25 mouse cellular contexts compared by ENCODE assay signal in the genomic region with DNA sequence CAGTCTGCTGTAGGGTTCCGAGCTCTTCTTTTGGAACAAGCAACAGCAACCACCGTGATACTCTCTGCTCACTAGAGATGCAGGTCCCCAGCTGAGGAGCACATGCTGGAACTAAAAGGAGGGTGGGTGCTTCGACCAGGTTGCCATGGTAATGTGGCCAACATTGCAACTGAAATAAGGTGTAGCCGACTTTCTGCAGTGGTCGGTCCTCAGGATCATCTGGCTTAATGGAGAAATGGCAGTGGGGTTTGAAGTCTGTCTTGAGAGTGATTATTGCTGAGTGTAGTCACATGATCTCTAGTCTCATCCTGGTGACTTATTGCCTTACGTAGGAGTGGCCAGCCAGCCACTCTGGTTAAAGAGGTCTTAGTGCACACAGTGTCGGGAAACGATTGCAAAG. TPM values are rescaled to one million over a fixed set of nuclear protein-coding genes. Genes with fewer than 3 reads are reported as not detected.
DNase-seq lines count a peak whose midpoint lies in the region; ATAC-seq and TF ChIP-seq lines count a peak whose summit lies in the region.
"Had no signal": no experiment of that assay in that cellular context is flagged by ENCODE, and none has a peak within 500 bp of the region (broad histone marks: within the 10 kb centered on the region; RNA-seq: fewer than 3 reads in every experiment).

No protein-coding gene starts in this region.

- no peaks in the 10 kb centered on the region for H3K9me3 ChIP-seq in intestine, embryonic 16.5 days (ENCODE audit: control insufficient read depth, low read length)
- H3K9me3 ChIP-seq in intestine, embryonic 15.5 days, result no peaks in the 10 kb centered on the region
- no peaks in the 10 kb centered on the region for H3K9me3 ChIP-seq in liver, embryonic 14.5 days (ENCODE audit: control insufficient read depth, low read length)
- H3K9me3 ChIP-seq in liver, embryonic 11.5 days (ENCODE audit: control insufficient read depth, low read length), result no peaks in the 10 kb centered on the region
- H3K9me3 ChIP-seq in G1E (replicated peaks), result no peaks in the 10 kb centered on the region
- no peaks in the 10 kb centered on the region for H3K9me3 ChIP-seq in MEL (replicated peaks; ENCODE audit: insufficient read depth, low read length)
- no peaks in the 10 kb centered on the region for H3K9me3 ChIP-seq in hindbrain, embryonic 11.5 days (ENCODE audit: control insufficient read depth, low read length)
- H3K9me3 ChIP-seq: embryonic facial prominence, embryonic 13.5 days; embryonic facial prominence, embryonic 15.5 days; forebrain, embryonic 10.5 days; forebrain, embryonic 12.5 days had no signal

- no peak; a peak in 1 of 4 replicates for TF ChIP-seq POLR2A in MEL (IDR thresholded peaks at IDR 0.05; ENCODE audit: control insufficient read depth in 1 of 2, insufficient read depth in 1 of 2, low read depth in 1 of 2, low read length in 2 of 2, poor library complexity in 1 of 2)

- no peak for TF ChIP-seq CTCF in liver, embryonic 14.5 days (IDR thresholded peaks at IDR 0.05; ENCODE audit: low read depth)
- TF ChIP-seq CTCF in G1E (IDR thresholded peaks at IDR 0.05; ENCODE audit: low read depth, low read length), result no peak
- TF ChIP-seq CTCF in MEL (IDR thresholded peaks at IDR 0.05 in 2 of 3, conservative IDR thresholded peaks at IDR 0.05 in 1 of 3; ENCODE audit: control insufficient read depth in 1 of 3, insufficient read depth in 1 of 3, low read depth in 2 of 3, low read length in 3 of 3, poor library complexity in 1 of 3, severe bottlenecking in 1 of 3), result no peak

- no peak overlapping the region for H3K9ac ChIP-seq in intestine, embryonic 16.5 days (ENCODE audit: low read depth, low read length)
- H3K9ac ChIP-seq in intestine, embryonic 15.5 days, result no peak overlapping the region
- H3K9ac ChIP-seq in liver, embryonic 14.5 days (replicated peaks), result no peak overlapping the region
- no peak overlapping the region for H3K9ac ChIP-seq in liver, embryonic 11.5 days (ENCODE audit: low read depth, low read length)
- H3K9ac ChIP-seq in MEL (ENCODE audit: control insufficient read depth, low read depth, low read length, poor library complexity, severe bottlenecking), result no peak overlapping the region
- no peak overlapping the region for H3K9ac ChIP-seq in hindbrain, embryonic 11.5 days (ENCODE audit: low read depth, low read length)
- H3K9ac ChIP-seq: embryonic facial prominence, embryonic 13.5 days; embryonic facial prominence, embryonic 15.5 days; forebrain, embryonic 12.5 days had no signal

- no peaks in the 10 kb centered on the region for H3K79me2 ChIP-seq in MEL (ENCODE audit: control insufficient read depth, insufficient read depth, low read length, poor library complexity)

- no peak for TF ChIP-seq RAD21 in MEL (IDR thresholded peaks at IDR 0.05; ENCODE audit: low read depth, low read length)

- H3K27me3 ChIP-seq in intestine, embryonic 16.5 days (replicated peaks; ENCODE audit: control insufficient read depth, insufficient read depth, low read length), result no peaks in the 10 kb centered on the region
- no peaks in the 10 kb centered on the region for H3K27me3 ChIP-seq in intestine, embryonic 15.5 days (replicated peaks)
- H3K27me3 ChIP-seq in liver, embryonic 14.5 days (ENCODE audit: control insufficient read depth, insufficient read depth, low read length), result no peaks in the 10 kb centered on the region
- no peaks in the 10 kb centered on the region for H3K27me3 ChIP-seq in liver, embryonic 11.5 days (replicated peaks; ENCODE audit: control insufficient read depth, insufficient read depth, low read length)
- H3K27me3 ChIP-seq in G1E (ENCODE audit: insufficient read depth, low read length) (no peaks in the 10 kb centered on the region), MEL (ENCODE audit: control insufficient read depth in 1 of 2, insufficient read depth in 2 of 2, low read length in 2 of 2) (no peaks in the 10 kb centered on the region)
- no peaks in the 10 kb centered on the region for H3K27me3 ChIP-seq in hindbrain, embryonic 11.5 days (ENCODE audit: control insufficient read depth, insufficient read depth, low read length)
- H3K27me3 ChIP-seq: embryonic facial prominence, embryonic 13.5 days; embryonic facial prominence, embryonic 15.5 days; forebrain, embryonic 12.5 days had no signal

- DNase-seq in liver, embryonic 14.5 days (ENCODE audit: low read depth in 3 of 3, low spot score in 3 of 3), result no peak
- no peak for DNase-seq in liver, embryonic 11.5 days (ENCODE audit: low spot score)
- no peak for DNase-seq in G1E (ENCODE audit: low spot score)
- peak; percentile 40 for DNase-seq in MEL (ENCODE audit: low read depth, low spot score)
- no peak for DNase-seq in left cerebral cortex, adult 9 months (ENCODE audit: low spot score in 2 of 2)
- DNase-seq in hindbrain, embryonic 11.5 days (ENCODE audit: low spot score), result no peak
- DNase-seq: adrenal gland, adult 2 months; adrenal gland, postnatal 10 days; adrenal gland, postnatal 25 days; cerebellum, adult 11 months; cerebellum, adult 18-20 months; cerebellum, adult 8-10 months; cerebellum, adult 9-11 months; cerebellum, postnatal 14 days; cerebellum, postnatal 36 days; embryo, embryonic 11 days had no signal

- H3K4me3 ChIP-seq in intestine, embryonic 16.5 days (ENCODE audit: low read length), result no peak overlapping the region
- H3K4me3 ChIP-seq in intestine, embryonic 15.5 days (replicated peaks), result no peak overlapping the region
- no peak overlapping the region for H3K4me3 ChIP-seq in liver, embryonic 14.5 days (ENCODE audit: insufficient read depth in 1 of 2, low read depth in 2 of 2, low read length in 2 of 2)
- no peak overlapping the region for H3K4me3 ChIP-seq in liver, embryonic 11.5 days (ENCODE audit: low read depth, low read length)
- H3K4me3 ChIP-seq in G1E (ENCODE audit: low read depth, low read length) (no peak overlapping the region; the same call in 1 of the 2 replicates), MEL (ENCODE audit: control insufficient read depth in 1 of 2, insufficient read depth in 1 of 2, low read depth in 2 of 2, low read length in 2 of 2) (no peak overlapping the region)
- no peak overlapping the region for H3K4me3 ChIP-seq in hindbrain, embryonic 11.5 days (ENCODE audit: low read depth, low read length)
- H3K4me3 ChIP-seq: embryonic facial prominence, embryonic 13.5 days; embryonic facial prominence, embryonic 15.5 days; erythroblast, embryonic 14.5 days; forebrain, embryonic 10.5 days; forebrain, embryonic 12.5 days had no signal

- no peak overlapping the region for H3K4me2 ChIP-seq in intestine, embryonic 16.5 days (ENCODE audit: low read depth, low read length)
- no peak overlapping the region for H3K4me2 ChIP-seq in intestine, embryonic 15.5 days (replicated peaks)
- no peak overlapping the region for H3K4me2 ChIP-seq in liver, embryonic 14.5 days (ENCODE audit: low read depth)
- H3K4me2 ChIP-seq in liver, embryonic 11.5 days, result no peak overlapping the region
- no peak overlapping the region for H3K4me2 ChIP-seq in hindbrain, embryonic 11.5 days (replicated peaks; ENCODE audit: low read depth, low read length)
- H3K4me2 ChIP-seq: embryonic facial prominence, embryonic 13.5 days; embryonic facial prominence, embryonic 15.5 days; forebrain, embryonic 12.5 days had no signal

- no peak for ATAC-seq in intestine, embryonic 16.5 days
- ATAC-seq in intestine, embryonic 15.5 days, result no peak
- 0 out of 2 replicates have a peak, but pooled peaks have one; percentile 11 for ATAC-seq in liver, embryonic 14.5 days (ENCODE audit: insufficient read depth)
- ATAC-seq in liver, embryonic 11.5 days (replicated peaks; ENCODE audit: low FRiP score), result no peak
- peak; percentile 18; the same call in 1 of the 2 replicates for ATAC-seq in G1E (ENCODE audit: extremely low read depth, insufficient number of reproducible peaks, low FRiP score, poor library complexity, severe bottlenecking)
- no peak for ATAC-seq in hindbrain, embryonic 11.5 days (ENCODE audit: low FRiP score)
- ATAC-seq: forebrain, embryonic 14.5 days; forebrain, embryonic 16.5 days had no signal

- 80% methylated on average over 8 of the region's 8 CpGs for WGBS in intestine, embryonic 16.5 days
- 73% methylated on average over 8 of the region's 8 CpGs for WGBS in intestine, embryonic 15.5 days
- 72% methylated on average over 8 of the region's 8 CpGs for WGBS in liver, embryonic 14.5 days (ENCODE audit: insufficient replicate concordance)
- WGBS in liver, embryonic 11.5 days, result 83% methylated on average over 8 of the region's 8 CpGs
- 86% methylated on average over 8 of the region's 8 CpGs for WGBS in hindbrain, embryonic 11.5 days

- peak overlapping the region; percentile 57 for H3K27ac ChIP-seq in intestine, embryonic 16.5 days (ENCODE audit: low read length)
- no peak overlapping the region for H3K27ac ChIP-seq in intestine, embryonic 15.5 days
- no peak overlapping the region for H3K27ac ChIP-seq in liver, embryonic 14.5 days
- H3K27ac ChIP-seq in liver, embryonic 11.5 days (ENCODE audit: low read depth, low read length), result no peak overlapping the region
- no peak overlapping the region for H3K27ac ChIP-seq in MEL (ENCODE audit: control insufficient read depth, low read depth, low read length)
- no peak overlapping the region for H3K27ac ChIP-seq in hindbrain, embryonic 11.5 days (ENCODE audit: low read depth, low read length)
- H3K27ac ChIP-seq: embryonic facial prominence, embryonic 13.5 days; embryonic facial prominence, embryonic 15.5 days; forebrain, embryonic 10.5 days; forebrain, embryonic 12.5 days had no signal

- no peak for TF ChIP-seq EP300 in liver, embryonic 14.5 days (IDR thresholded peaks at IDR 0.05; ENCODE audit: low read depth)
- no peak for TF ChIP-seq EP300 in MEL (IDR thresholded peaks at IDR 0.05; ENCODE audit: low read depth in 1 of 2, low read length in 2 of 2)

- H3K36me3 ChIP-seq in intestine, embryonic 16.5 days (ENCODE audit: control insufficient read depth, insufficient read depth, low read length), result peaks cover 36% of the 10 kb centered on the region
- H3K36me3 ChIP-seq in intestine, embryonic 15.5 days, result peaks cover 35% of the 10 kb centered on the region
- H3K36me3 ChIP-seq in liver, embryonic 14.5 days (replicated peaks; ENCODE audit: control insufficient read depth, insufficient read depth, low read depth), result peaks cover 60% of the 10 kb centered on the region
- H3K36me3 ChIP-seq in liver, embryonic 11.5 days (ENCODE audit: control insufficient read depth, insufficient read depth, low read length), result peaks cover 49% of the 10 kb centered on the region
- H3K36me3 ChIP-seq in G1E (replicated peaks) (peaks cover 82% of the 10 kb centered on the region), MEL (ENCODE audit: control insufficient read depth in 1 of 2, insufficient read depth in 2 of 2, low read length in 2 of 2) (peaks cover 1 to 16% of the 10 kb centered on the region in 2 experiments)
- peaks cover 16% of the 10 kb centered on the region for H3K36me3 ChIP-seq in hindbrain, embryonic 11.5 days (ENCODE audit: control insufficient read depth, insufficient read depth, low read length)

- no peaks in the 10 kb centered on the region; the same call in none of the 2 replicates for H3K4me1 ChIP-seq in intestine, embryonic 16.5 days (ENCODE audit: control insufficient read depth, insufficient read depth, low read length)
- H3K4me1 ChIP-seq in intestine, embryonic 15.5 days (replicated peaks), result 0 out of 2 replicates have a peak, but pooled peaks cover 4% of the 10 kb centered on the region
- peaks cover 0 to 5% of the 10 kb centered on the region in 2 experiments for H3K4me1 ChIP-seq in liver, embryonic 14.5 days (replicated peaks; ENCODE audit: control insufficient read depth in 2 of 2, insufficient read depth in 2 of 2, low read length in 1 of 2)
- peaks cover 2% of the 10 kb centered on the region for H3K4me1 ChIP-seq in liver, embryonic 11.5 days (replicated peaks; ENCODE audit: control insufficient read depth, insufficient read depth, low read length)
- H3K4me1 ChIP-seq in G1E (ENCODE audit: insufficient read depth, low read depth, low read length) (peaks cover 61% of the 10 kb centered on the region), MEL (ENCODE audit: control insufficient read depth in 1 of 2, insufficient read depth in 2 of 2, low read length in 2 of 2) (peaks cover 1 to 3% of the 10 kb centered on the region in 2 experiments; a peak in 2 of 4 replicates)
- H3K4me1 ChIP-seq in hindbrain, embryonic 11.5 days (replicated peaks; ENCODE audit: control insufficient read depth, insufficient read depth, low read length), result no peaks in the 10 kb centered on the region
- H3K4me1 ChIP-seq: embryonic facial prominence, embryonic 15.5 days; forebrain, embryonic 10.5 days; forebrain, embryonic 12.5 days had no signal

RNA-seq across cellular contexts. Expression of a gene that starts 10.5 kb away (rescaled TPM):
- 74.8 and 83.1 TPM in 2 replicates for polyA plus RNA-seq in intestine, embryonic 16.5 days (2015; fragmentation: Nextera tagmentation; extraction: Ambion mirVana)
- 68.4 and 69.9 TPM in 2 replicates for polyA plus RNA-seq in intestine, embryonic 15.5 days (2015; fragmentation: Nextera tagmentation; extraction: Ambion mirVana)
- polyA plus RNA-seq in liver, embryonic 14.5 days (2012; rRNA removed), result 69.3 and 72.1 TPM in 2 replicates
- 67.2 and 76.5 TPM in 2 replicates for polyA plus RNA-seq in liver, embryonic 14.5 days (2014; fragmentation: Nextera tagmentation; extraction: Ambion mirVana)
- polyA plus RNA-seq in liver, embryonic 11.5 days (2014; fragmentation: Nextera tagmentation; extraction: Ambion mirVana), result 109 and 111 TPM in 2 replicates
- total RNA-seq in G1E (2014; fragmentation: Nextera tagmentation) (344 and 374 TPM in 2 replicates), G1E (2017) (221 and 232 TPM in 2 replicates), MEL (2012; rRNA removed) (80.4 and 109 TPM in 2 replicates)
- polyA plus RNA-seq in G1E (2012) (454 and 477 TPM in 2 replicates), MEL (2012; ENCODE audit: insufficient read depth in 1 of 2, insufficient read length in 2 of 2, low read depth in 1 of 2, low replicate concordance in 2 of 2, missing spikeins in 1 of 2) (100 to 1,000 TPM in 1 of 2 experiments, not detected in 1; 175 TPM)
- polyA plus RNA-seq in hindbrain, embryonic 11.5 days (2014; fragmentation: Nextera tagmentation; extraction: Ambion mirVana), result 44.8 and 54.3 TPM in 2 replicates

Comparison
In these comparisons a context has a peak if more than half of its experiments do, and no peak if none do; other contexts are left out.
1. ATAC-seq: peak in liver, embryonic 14.5 days (single experiment) and G1E (single experiment); none in intestine, embryonic 16.5 days (single experiment), intestine, embryonic 15.5 days (single experiment), liver, embryonic 11.5 days (single experiment) and hindbrain, embryonic 11.5 days (single experiment).